Mouse (Mus musculus) G1E (cell line): ENCODE measurements around the gene Dhx34.

ENCODE experiments used
- CTCF ChIP-seq: IDR thresholded peaks from 2 replicates; pipeline ENCODE4 v1.5.1; 2012; ENCODE audit warnings: low read depth, low read length, inconsistent platforms, mixed read lengths
- GATA1 ChIP-seq: IDR thresholded peaks from 2 replicates; pipeline ENCODE4 v1.6.1; 2012; ENCODE audit warnings: borderline replicate concordance, low read length, inconsistent platforms, mixed read lengths
- POLR2AphosphoS5 ChIP-seq: IDR thresholded peaks from 2 replicates; pipeline ENCODE4 v1.6.1; 2012; ENCODE audit warnings: low read depth, low read length, inconsistent platforms; ENCODE audit not compliant: insufficient replicate concordance
- TAL1 ChIP-seq: conservative IDR thresholded peaks from 2 replicates; pipeline ENCODE4 v1.6.1; 2012; ENCODE audit warnings: low read depth, low read length, inconsistent platforms, mixed read lengths

- TF ChIP-seq CTCF (no peak), GATA1 (no peak), POLR2AphosphoS5 (no peak), TAL1 (no peak)
These were observed 32.4 kb upstream of the Dhx34 start for GRCm38 (mm10) chr7:16254195-16254594.
